Mouse (Mus musculus): ENCODE data around the gene Prps1l1. TPM values are rescaled to one million over a fixed set of nuclear protein-coding genes. Genes with fewer than 3 reads are reported as not detected.

Gene Prps1l1
- polyA plus RNA-seq (2014; fragmentation: Nextera tagmentation; extraction: Ambion mirVana): not detected in 2 replicates

GRCm38 (mm10) chr12:34984461-34984860 is at the start of gene Prps1l1:
Gene Prps1l1, plus strand, starts transcription at chr12:34984761.
- 84% methylated on average over 4 of the region's 4 CpGs for WGBS
- Histone ChIP-seq H3K9me3 (ENCODE audit: control insufficient read depth, low read length) (no peaks in the 10 kb centered on the region), H3K4me2 (replicated peaks) (no peak within 1 kb of the TSS), H3K4me3 (replicated peaks; ENCODE audit: low read length) (no peak within 1 kb of the TSS), H3K27ac (no peak within 1 kb of the TSS), H3K4me1 (replicated peaks; ENCODE audit: control insufficient read depth, insufficient read depth, low read length) (no peaks in the 10 kb centered on the region), H3K36me3 (replicated peaks; ENCODE audit: control insufficient read depth, insufficient read depth) (no peaks in the 10 kb centered on the region), H3K27me3 (ENCODE audit: control insufficient read depth, insufficient read depth, low read length) (no peaks in the 10 kb centered on the region), H3K9ac (no peak within 1 kb of the TSS)
- DNase-seq (ENCODE audit: low spot score): no peak
- no peak for ATAC-seq (ENCODE audit: low FRiP score)

- Histone ChIP-seq H3K27me3 (ENCODE audit: control insufficient read depth, insufficient read depth, low read length) (no peaks in the 10 kb centered on the region), H3K36me3 (replicated peaks; ENCODE audit: control insufficient read depth, insufficient read depth) (no peaks in the 10 kb centered on the region), H3K27ac (no peak overlapping the region), H3K9ac (no peak overlapping the region), H3K9me3 (ENCODE audit: control insufficient read depth, low read length) (peaks cover 5% of the 10 kb centered on the region; the same call in 1 of the 2 replicates), H3K4me2 (replicated peaks) (no peak overlapping the region), H3K4me3 (replicated peaks; ENCODE audit: low read length) (no peak overlapping the region), H3K4me1 (replicated peaks; ENCODE audit: control insufficient read depth, insufficient read depth, low read length) (no peaks in the 10 kb centered on the region)
- ATAC-seq (ENCODE audit: low FRiP score) (no peak), DNase-seq (ENCODE audit: low spot score) (no peak)
- 91% methylated on average over 1 of the region's 1 CpGs for WGBS
Observed at GRCm38 (mm10) chr12:34937918-34938317, 46.6 kb upstream of the Prps1l1 start.

- DNase-seq (ENCODE audit: low spot score): no peak
- no peak overlapping the region for H3K27ac ChIP-seq
- no peak overlapping the region for H3K4me3 ChIP-seq (replicated peaks; ENCODE audit: low read length)
- no peaks in the 10 kb centered on the region for H3K27me3 ChIP-seq (ENCODE audit: control insufficient read depth, insufficient read depth, low read length)
- H3K4me1 ChIP-seq (replicated peaks; ENCODE audit: control insufficient read depth, insufficient read depth, low read length): no peaks in the 10 kb centered on the region
- H3K36me3 ChIP-seq (replicated peaks; ENCODE audit: control insufficient read depth, insufficient read depth): no peaks in the 10 kb centered on the region
- no peaks in the 10 kb centered on the region for H3K9me3 ChIP-seq (ENCODE audit: control insufficient read depth, low read length)
- no peak overlapping the region for H3K9ac ChIP-seq
- ATAC-seq (ENCODE audit: low FRiP score): no peak
- no peak overlapping the region for H3K4me2 ChIP-seq (replicated peaks)
- 88% methylated on average over 6 of the region's 6 CpGs for WGBS
Observed at GRCm38 (mm10) chr12:34949066-34949706, 35.4 kb upstream of the Prps1l1 start.

- Histone ChIP-seq H3K9me3 (ENCODE audit: control insufficient read depth, low read length) (no peaks in the 10 kb centered on the region), H3K4me1 (replicated peaks; ENCODE audit: control insufficient read depth, insufficient read depth, low read length) (no peaks in the 10 kb centered on the region), H3K4me2 (replicated peaks) (no peak overlapping the region), H3K27me3 (ENCODE audit: control insufficient read depth, insufficient read depth, low read length) (no peaks in the 10 kb centered on the region), H3K27ac (no peak overlapping the region), H3K9ac (no peak overlapping the region), H3K4me3 (replicated peaks; ENCODE audit: low read length) (no peak overlapping the region), H3K36me3 (replicated peaks; ENCODE audit: control insufficient read depth, insufficient read depth) (no peaks in the 10 kb centered on the region)
- no peak for DNase-seq (ENCODE audit: low spot score)
- 94% methylated on average over 3 of the region's 3 CpGs for WGBS
- no peak for ATAC-seq (ENCODE audit: low FRiP score)
Observed at GRCm38 (mm10) chr12:34975991-34976390, 8.6 kb upstream of the Prps1l1 start.

GRCm38 (mm10) chr12:34985865-34986264 is 1.3 kb downstream of the Prps1l1 start:
- no peaks in the 10 kb centered on the region for H3K36me3 ChIP-seq (replicated peaks; ENCODE audit: control insufficient read depth, insufficient read depth)
- 93% methylated on average over 5 of the region's 5 CpGs for WGBS
- no peak overlapping the region for H3K9ac ChIP-seq

GRCm38 (mm10) chr12:34989537-34990200 is 5.1 kb downstream of the Prps1l1 start:
- no peak overlapping the region for H3K4me3 ChIP-seq (replicated peaks; ENCODE audit: low read length)

More at GRCm38 (mm10) chr12:34985865-34986264, 1.3 kb downstream of the Prps1l1 start:
- no peak overlapping the region for H3K4me2 ChIP-seq (replicated peaks)
- no peak for DNase-seq (ENCODE audit: low spot score)
- H3K4me3 ChIP-seq (replicated peaks; ENCODE audit: low read length): no peak overlapping the region
- H3K4me1 ChIP-seq (replicated peaks; ENCODE audit: control insufficient read depth, insufficient read depth, low read length): no peaks in the 10 kb centered on the region
- no peaks in the 10 kb centered on the region for H3K27me3 ChIP-seq (ENCODE audit: control insufficient read depth, insufficient read depth, low read length)
- no peaks in the 10 kb centered on the region for H3K9me3 ChIP-seq (ENCODE audit: control insufficient read depth, low read length)
- no peak for ATAC-seq (ENCODE audit: low FRiP score)
- H3K27ac ChIP-seq: no peak overlapping the region

GRCm38 (mm10) chr12:34990387-34990786 is 5.8 kb downstream of the Prps1l1 start:
- no peak for ATAC-seq (ENCODE audit: low FRiP score)
- Histone ChIP-seq H3K4me3 (replicated peaks; ENCODE audit: low read length) (no peak overlapping the region), H3K27ac (no peak overlapping the region), H3K4me1 (replicated peaks; ENCODE audit: control insufficient read depth, insufficient read depth, low read length) (no peaks in the 10 kb centered on the region), H3K9me3 (ENCODE audit: control insufficient read depth, low read length) (peaks cover 2% of the 10 kb centered on the region; the same call in 1 of the 2 replicates), H3K27me3 (ENCODE audit: control insufficient read depth, insufficient read depth, low read length) (no peaks in the 10 kb centered on the region), H3K9ac (no peak overlapping the region), H3K36me3 (replicated peaks; ENCODE audit: control insufficient read depth, insufficient read depth) (no peaks in the 10 kb centered on the region), H3K4me2 (replicated peaks) (no peak overlapping the region)
- 95% methylated on average over 4 of the region's 4 CpGs for WGBS
- no peak for DNase-seq (ENCODE audit: low spot score)

More at GRCm38 (mm10) chr12:34989537-34990200, 5.1 kb downstream of the Prps1l1 start:
- no peak overlapping the region for H3K4me2 ChIP-seq (replicated peaks)
- H3K9me3 ChIP-seq (ENCODE audit: control insufficient read depth, low read length): no peaks in the 10 kb centered on the region
- no peaks in the 10 kb centered on the region for H3K27me3 ChIP-seq (ENCODE audit: control insufficient read depth, insufficient read depth, low read length)
- 82% methylated on average over 7 of the region's 7 CpGs for WGBS
- H3K4me1 ChIP-seq (replicated peaks; ENCODE audit: control insufficient read depth, insufficient read depth, low read length): no peaks in the 10 kb centered on the region
- no peaks in the 10 kb centered on the region for H3K36me3 ChIP-seq (replicated peaks; ENCODE audit: control insufficient read depth, insufficient read depth)
- H3K9ac ChIP-seq: no peak overlapping the region
- DNase-seq (ENCODE audit: low spot score) (no peak), ATAC-seq (ENCODE audit: low FRiP score) (no peak)
- H3K27ac ChIP-seq: no peak overlapping the region

- no peak for ATAC-seq (ENCODE audit: low FRiP score)
- WGBS: 85% methylated on average over 2 of the region's 2 CpGs
- DNase-seq (ENCODE audit: low spot score): no peak
- Histone ChIP-seq H3K27me3 (ENCODE audit: control insufficient read depth, insufficient read depth, low read length) (no peaks in the 10 kb centered on the region), H3K4me1 (replicated peaks; ENCODE audit: control insufficient read depth, insufficient read depth, low read length) (no peaks in the 10 kb centered on the region), H3K9ac (no peak overlapping the region), H3K9me3 (ENCODE audit: control insufficient read depth, low read length) (peaks cover 3% of the 10 kb centered on the region; the same call in 1 of the 2 replicates), H3K4me2 (replicated peaks) (no peak overlapping the region), H3K36me3 (replicated peaks; ENCODE audit: control insufficient read depth, insufficient read depth) (no peaks in the 10 kb centered on the region), H3K27ac (no peak overlapping the region), H3K4me3 (replicated peaks; ENCODE audit: low read length) (no peak overlapping the region)
Observed at GRCm38 (mm10) chr12:34991900-34992299, 7.3 kb downstream of the Prps1l1 start.

- WGBS: 93% methylated on average over 3 of the region's 3 CpGs
- Histone ChIP-seq H3K9me3 (ENCODE audit: control insufficient read depth, low read length) (peaks cover 3% of the 10 kb centered on the region; the same call in 1 of the 2 replicates), H3K27me3 (ENCODE audit: control insufficient read depth, insufficient read depth, low read length) (no peaks in the 10 kb centered on the region), H3K4me1 (replicated peaks; ENCODE audit: control insufficient read depth, insufficient read depth, low read length) (no peaks in the 10 kb centered on the region), H3K27ac (no peak overlapping the region), H3K4me3 (replicated peaks; ENCODE audit: low read length) (no peak overlapping the region), H3K9ac (no peak overlapping the region), H3K36me3 (replicated peaks; ENCODE audit: control insufficient read depth, insufficient read depth) (no peaks in the 10 kb centered on the region), H3K4me2 (replicated peaks) (no peak overlapping the region)
- DNase-seq (ENCODE audit: low spot score): no peak
- no peak for ATAC-seq (ENCODE audit: low FRiP score)
Observed at GRCm38 (mm10) chr12:34997597-34998182, 13.1 kb downstream of the Prps1l1 start.
